Mouse (Mus musculus): ENCODE data around the gene Exoc6b. TPM values are rescaled to one million over a fixed set of nuclear protein-coding genes. Genes with fewer than 3 reads are reported as not detected.

Gene Exoc6b
- polyA plus RNA-seq, 1 experiment: 9.3 TPM

DNA sequence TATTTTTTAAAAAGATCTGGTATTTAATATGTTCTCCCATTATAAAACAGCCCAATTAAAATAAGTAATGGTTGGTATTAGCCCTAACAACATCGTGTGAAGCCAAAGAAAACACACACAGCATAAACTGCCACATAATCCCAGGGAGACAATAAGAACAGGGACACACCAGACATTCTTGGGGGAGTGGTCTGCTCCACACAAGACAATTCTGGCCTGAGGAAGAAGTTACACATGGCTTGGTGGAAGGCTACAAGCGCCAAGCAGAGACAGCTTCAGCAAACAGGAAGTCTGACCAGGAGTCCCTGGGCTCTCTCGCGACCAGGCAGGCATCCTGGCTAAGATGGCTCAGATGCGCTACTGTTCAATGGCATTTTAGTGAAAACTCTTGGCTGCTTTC is 290.3 kb downstream of the Exoc6b start:
- no peak overlapping the region for H3K4me3 ChIP-seq
- TF ChIP-seq MYOG (IDR thresholded peaks at IDR 0.05; ENCODE audit: control insufficient read depth in 1 of 3, insufficient read depth in 1 of 3, insufficient read length in 2 of 3, low read depth in 2 of 3): no peak
- no peak for TF ChIP-seq E2F4 (IDR thresholded peaks at IDR 0.05; ENCODE audit: insufficient read depth)
- no peak for TF ChIP-seq USF1 (IDR thresholded peaks at IDR 0.05; ENCODE audit: low read depth)
- no peak for TF ChIP-seq POLR2A (IDR thresholded peaks at IDR 0.05; ENCODE audit: insufficient read length, low read depth)
- no peaks in the 10 kb centered on the region for H3K27me3 ChIP-seq (ENCODE audit: control insufficient read depth, insufficient read depth, insufficient read length)
- no peak overlapping the region for H3ac ChIP-seq (ENCODE audit: control insufficient read depth, insufficient read length)
- H3K36me3 ChIP-seq (ENCODE audit: control insufficient read depth, insufficient read depth): no peaks in the 10 kb centered on the region
- no peaks in the 10 kb centered on the region for H3K79me2 ChIP-seq (ENCODE audit: control insufficient read depth, insufficient read depth)
- H3K4me2 ChIP-seq (ENCODE audit: low read depth): no peak overlapping the region

- Histone ChIP-seq H3K27me3 (ENCODE audit: control insufficient read depth, insufficient read depth, insufficient read length) (no peaks in the 10 kb centered on the region), H3K4me3 (no peak overlapping the region), H3K79me2 (ENCODE audit: control insufficient read depth, insufficient read depth) (no peaks in the 10 kb centered on the region), H3K4me2 (ENCODE audit: low read depth) (no peak overlapping the region), H3ac (ENCODE audit: control insufficient read depth, insufficient read length) (no peak overlapping the region), H3K36me3 (ENCODE audit: control insufficient read depth, insufficient read depth) (no peaks in the 10 kb centered on the region)
- TF ChIP-seq POLR2AphosphoS2 (IDR thresholded peaks at IDR 0.05; ENCODE audit: insufficient read length, low read depth): no peak
- TF ChIP-seq SRF (IDR thresholded peaks at IDR 0.05; ENCODE audit: control insufficient read depth, insufficient read length, low read depth): no peak
- TF ChIP-seq MYOD1 (IDR thresholded peaks at IDR 0.05; ENCODE audit: control insufficient read depth in 1 of 3, insufficient read length in 2 of 3, low read depth in 2 of 3): no peak
- TF ChIP-seq TCF12 (IDR thresholded peaks at IDR 0.05; ENCODE audit: insufficient read depth, poor library complexity, severe bottlenecking): no peak
- TF ChIP-seq REST (IDR thresholded peaks at IDR 0.05; ENCODE audit: insufficient read depth, insufficient read length): no peak
- no peak for TF ChIP-seq E2F4 (IDR thresholded peaks at IDR 0.05; ENCODE audit: insufficient read depth)
- TF ChIP-seq MYOG (IDR thresholded peaks at IDR 0.05; ENCODE audit: control insufficient read depth in 1 of 3, insufficient read depth in 1 of 3, insufficient read length in 2 of 3, low read depth in 2 of 3): no peak
- no peak for TF ChIP-seq CEBPB (IDR thresholded peaks at IDR 0.05; ENCODE audit: insufficient read depth, poor library complexity, severe bottlenecking)
- TF ChIP-seq USF1 (IDR thresholded peaks at IDR 0.05; ENCODE audit: low read depth): no peak
- no peak for TF ChIP-seq TCF3 (IDR thresholded peaks at IDR 0.05; ENCODE audit: insufficient read length, low read depth)
- no peak for TF ChIP-seq POLR2A (IDR thresholded peaks at IDR 0.05; ENCODE audit: insufficient read length, low read depth)
These were observed 293.4 kb downstream of the Exoc6b start for GRCm38 (mm10) chr6:84775908-84776307.

- no peaks in the 10 kb centered on the region for H3K27me3 ChIP-seq (ENCODE audit: control insufficient read depth, insufficient read depth, insufficient read length)
- no peak overlapping the region for H3K4me3 ChIP-seq
- no peak overlapping the region for H3ac ChIP-seq (ENCODE audit: control insufficient read depth, insufficient read length)
- no peaks in the 10 kb centered on the region for H3K36me3 ChIP-seq (ENCODE audit: control insufficient read depth, insufficient read depth)
- H3K79me2 ChIP-seq (ENCODE audit: control insufficient read depth, insufficient read depth): no peaks in the 10 kb centered on the region
- H3K4me2 ChIP-seq (ENCODE audit: low read depth): no peak overlapping the region
- TF ChIP-seq MAX (IDR thresholded peaks at IDR 0.05; ENCODE audit: low read depth) (no peak), REST (IDR thresholded peaks at IDR 0.05; ENCODE audit: insufficient read depth, insufficient read length) (no peak), TCF12 (IDR thresholded peaks at IDR 0.05; ENCODE audit: insufficient read depth, poor library complexity, severe bottlenecking) (no peak), USF1 (IDR thresholded peaks at IDR 0.05; ENCODE audit: low read depth) (no peak), MYOD1 (IDR thresholded peaks at IDR 0.05; ENCODE audit: control insufficient read depth in 1 of 3, insufficient read length in 2 of 3, low read depth in 2 of 3) (no peak), CEBPB (IDR thresholded peaks at IDR 0.05; ENCODE audit: insufficient read depth, poor library complexity, severe bottlenecking) (no peak), E2F4 (IDR thresholded peaks at IDR 0.05; ENCODE audit: insufficient read depth) (no peak), POLR2A (IDR thresholded peaks at IDR 0.05; ENCODE audit: insufficient read length, low read depth) (no peak), POLR2AphosphoS2 (IDR thresholded peaks at IDR 0.05; ENCODE audit: insufficient read length, low read depth) (no peak), MYOG (IDR thresholded peaks at IDR 0.05; ENCODE audit: control insufficient read depth in 1 of 3, insufficient read depth in 1 of 3, insufficient read length in 2 of 3, low read depth in 2 of 3) (no peak), SRF (IDR thresholded peaks at IDR 0.05; ENCODE audit: control insufficient read depth, insufficient read length, low read depth) (no peak), TCF3 (IDR thresholded peaks at IDR 0.05; ENCODE audit: insufficient read length, low read depth) (no peak)
These were observed 314.0 kb downstream of the Exoc6b start for GRCm38 (mm10) chr6:84755266-84755665.

GRCm38 (mm10) chr6:84752806-84753420 is 316.4 kb downstream of the Exoc6b start:
- Histone ChIP-seq H3K79me2 (ENCODE audit: control insufficient read depth, insufficient read depth) (no peaks in the 10 kb centered on the region), H3K4me3 (no peak overlapping the region), H3ac (ENCODE audit: control insufficient read depth, insufficient read length) (no peak overlapping the region), H3K36me3 (ENCODE audit: control insufficient read depth, insufficient read depth) (no peaks in the 10 kb centered on the region), H3K27me3 (ENCODE audit: control insufficient read depth, insufficient read depth, insufficient read length) (no peaks in the 10 kb centered on the region), H3K4me2 (ENCODE audit: low read depth) (no peak overlapping the region)
- TF ChIP-seq TCF3 (IDR thresholded peaks at IDR 0.05; ENCODE audit: insufficient read length, low read depth): no peak
- no peak for TF ChIP-seq E2F4 (IDR thresholded peaks at IDR 0.05; ENCODE audit: insufficient read depth)
- no peak for TF ChIP-seq REST (IDR thresholded peaks at IDR 0.05; ENCODE audit: insufficient read depth, insufficient read length)
- no peak for TF ChIP-seq CEBPB (IDR thresholded peaks at IDR 0.05; ENCODE audit: insufficient read depth, poor library complexity, severe bottlenecking)
- TF ChIP-seq POLR2AphosphoS2 (IDR thresholded peaks at IDR 0.05; ENCODE audit: insufficient read length, low read depth): no peak
- no peak for TF ChIP-seq POLR2A (IDR thresholded peaks at IDR 0.05; ENCODE audit: insufficient read length, low read depth)
- no peak for TF ChIP-seq TCF12 (IDR thresholded peaks at IDR 0.05; ENCODE audit: insufficient read depth, poor library complexity, severe bottlenecking)
- no peak for TF ChIP-seq USF1 (IDR thresholded peaks at IDR 0.05; ENCODE audit: low read depth)
- TF ChIP-seq MYOD1 (IDR thresholded peaks at IDR 0.05; ENCODE audit: control insufficient read depth in 1 of 3, insufficient read length in 2 of 3, low read depth in 2 of 3): no peak
- TF ChIP-seq MYOG (IDR thresholded peaks at IDR 0.05; ENCODE audit: control insufficient read depth in 1 of 3, insufficient read depth in 1 of 3, insufficient read length in 2 of 3, low read depth in 2 of 3): no peak
- no peak for TF ChIP-seq MAX (IDR thresholded peaks at IDR 0.05; ENCODE audit: low read depth)
- no peak for TF ChIP-seq SRF (IDR thresholded peaks at IDR 0.05; ENCODE audit: control insufficient read depth, insufficient read length, low read depth)

Data from myocyte (in vitro differentiated cells).